ENCODE assay signal across 9 mouse cellular contexts in the genomic region with DNA sequence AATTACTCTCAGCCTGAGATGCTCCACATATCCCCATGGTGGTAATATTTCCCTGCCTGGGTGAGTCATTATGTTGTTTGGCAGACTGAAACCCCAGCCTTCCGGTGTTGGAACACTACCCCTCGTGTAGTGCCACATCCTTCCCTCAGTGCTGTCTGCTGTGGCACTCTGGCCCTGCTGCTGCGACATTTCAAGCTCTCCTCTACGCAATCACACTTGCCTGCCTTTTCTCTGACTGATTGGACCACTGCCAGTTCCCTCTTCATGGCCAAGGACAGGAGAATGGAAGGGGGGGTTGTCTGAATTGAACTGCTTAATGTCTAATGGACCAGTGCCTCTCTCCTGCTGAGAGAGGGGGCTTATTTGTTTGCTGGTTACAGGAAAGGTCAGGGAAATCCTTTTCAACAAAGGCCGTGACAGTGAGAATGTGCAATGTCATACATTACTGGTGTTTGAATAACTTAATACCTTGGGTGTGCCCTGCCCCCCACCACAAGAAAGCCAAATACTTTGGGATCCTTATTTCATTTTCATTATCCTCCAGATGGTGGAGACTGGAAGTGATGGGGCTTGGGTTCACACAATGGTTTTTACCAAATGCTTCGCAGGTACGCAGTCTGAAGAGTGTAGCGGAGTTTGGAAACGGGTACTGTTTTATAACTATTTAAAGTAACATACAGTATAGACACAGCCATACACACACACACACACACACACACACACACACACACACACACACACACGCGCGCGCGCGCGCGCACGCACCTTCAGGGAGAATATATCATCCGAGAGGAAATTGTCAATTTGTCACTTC.
DNase-seq lines count a peak whose midpoint lies in the region; ATAC-seq lines count a peak whose summit lies in the region.
"Had no signal": no experiment of that assay in that cellular context is flagged by ENCODE, and none has a peak within 500 bp of the region (broad histone marks: within the 10 kb centered on the region; RNA-seq: fewer than 3 reads in every experiment).

No protein-coding gene starts in this region.

- no peak overlapping the region for H3K4me2 ChIP-seq in embryonic facial prominence, embryonic 14.5 days (ENCODE audit: low read depth, low read length)
- H3K4me2 ChIP-seq in heart, embryonic 14.5 days (ENCODE audit: low read length), result peak overlapping the region; percentile 31; the same call in 1 of the 2 replicates
- H3K4me2 ChIP-seq: embryonic facial prominence, embryonic 13.5 days had no signal

- no peaks in the 10 kb centered on the region for H3K9me3 ChIP-seq in embryonic facial prominence, embryonic 14.5 days (ENCODE audit: control insufficient read depth, low read length)
- H3K9me3 ChIP-seq in heart, embryonic 14.5 days (ENCODE audit: control insufficient read depth, low read length), result no peaks in the 10 kb centered on the region
- H3K9me3 ChIP-seq: embryonic facial prominence, embryonic 13.5 days had no signal

- H3K36me3 ChIP-seq in embryonic facial prominence, embryonic 14.5 days (ENCODE audit: control insufficient read depth, insufficient read depth, low read length), result no peaks in the 10 kb centered on the region
- H3K36me3 ChIP-seq in heart, embryonic 14.5 days (ENCODE audit: control insufficient read depth, insufficient read depth, low read length), result no peaks in the 10 kb centered on the region
- H3K36me3 ChIP-seq: embryonic facial prominence, embryonic 13.5 days had no signal

- H3K27me3 ChIP-seq in embryonic facial prominence, embryonic 14.5 days (replicated peaks; ENCODE audit: control insufficient read depth, insufficient read depth, low read length), result no peaks in the 10 kb centered on the region
- H3K27me3 ChIP-seq in heart, embryonic 14.5 days (ENCODE audit: control insufficient read depth, insufficient read depth, low read length), result no peaks in the 10 kb centered on the region
- H3K27me3 ChIP-seq: embryonic facial prominence, embryonic 13.5 days had no signal

- WGBS in embryonic facial prominence, embryonic 14.5 days, result 65% methylated on average over 19 of the region's 19 CpGs
- WGBS in heart, embryonic 14.5 days, result 68% methylated on average over 19 of the region's 19 CpGs

- ATAC-seq in embryonic facial prominence, embryonic 14.5 days (ENCODE audit: low read depth), result peak; percentile 79
- peak; percentile 59 for ATAC-seq in heart, embryonic 14.5 days (ENCODE audit: insufficient number of reproducible peaks, insufficient read depth, low FRiP score, low read depth)

- DNase-seq in Muller cell, postnatal 12 days (ENCODE audit: inconsistent ontology term), result peak; percentile 95
- peak; percentile 26 to 30 for DNase-seq in adrenal gland, adult 18-20 months (ENCODE audit: low spot score in 2 of 2)
- DNase-seq in embryonic facial prominence, embryonic 14.5 days (ENCODE audit: low spot score), result peak; percentile 65
- DNase-seq in left cerebral cortex, adult 11 months (ENCODE audit: low spot score), result peak; percentile 11
- peak; percentile 33 for DNase-seq in retina, postnatal 7 days (ENCODE audit: low read depth, low spot score)
- DNase-seq in urinary bladder, adult 18-20 months (ENCODE audit: low spot score in 2 of 2), result no peak

- no peak overlapping the region for H3K9ac ChIP-seq in embryonic facial prominence, embryonic 14.5 days (ENCODE audit: low read depth, low read length)
- H3K9ac ChIP-seq in heart, embryonic 14.5 days (ENCODE audit: low read length), result no peak overlapping the region
- H3K9ac ChIP-seq: embryonic facial prominence, embryonic 13.5 days; liver, embryonic 14.5 days had no signal

- peaks cover 10% of the 10 kb centered on the region for H3K4me1 ChIP-seq in embryonic facial prominence, embryonic 14.5 days (ENCODE audit: control insufficient read depth, insufficient read depth, low read length)
- peaks cover 4 to 10% of the 10 kb centered on the region in 2 experiments for H3K4me1 ChIP-seq in heart, embryonic 14.5 days (ENCODE audit: control insufficient read depth in 2 of 2, insufficient read depth in 2 of 2, low read length in 2 of 2)

- no peak overlapping the region for H3K4me3 ChIP-seq in embryonic facial prominence, embryonic 14.5 days (ENCODE audit: low read depth, low read length)
- H3K4me3 ChIP-seq in heart, embryonic 14.5 days (ENCODE audit: control insufficient read depth in 1 of 2, insufficient read depth in 1 of 2, low read depth in 1 of 2, low read length in 2 of 2), result no peak overlapping the region
- H3K4me3 ChIP-seq: embryonic facial prominence, embryonic 13.5 days had no signal

- no peak overlapping the region for H3K27ac ChIP-seq in embryonic facial prominence, embryonic 14.5 days (replicated peaks; ENCODE audit: low read depth, low read length)
- peak overlapping the region; percentile 43 to 50; a peak in 3 of 4 replicates for H3K27ac ChIP-seq in heart, embryonic 14.5 days (replicated peaks in 1 of 2; ENCODE audit: control insufficient read depth in 1 of 2, insufficient read depth in 1 of 2, low read depth in 2 of 2, low read length in 2 of 2)
- H3K27ac ChIP-seq: embryonic facial prominence, embryonic 13.5 days; liver, embryonic 14.5 days had no signal

Comparison
In these comparisons a context has a peak if more than half of its experiments do, and no peak if none do; other contexts are left out.
1. DNase-seq: peak in Muller cell, postnatal 12 days (single experiment), adrenal gland, adult 18-20 months (2 of 2), embryonic facial prominence, embryonic 14.5 days (single experiment), left cerebral cortex, adult 11 months (single experiment) and retina, postnatal 7 days (single experiment); none in urinary bladder, adult 18-20 months (0 of 2).